Mouse (Mus musculus) CD4-positive, CD25-positive, alpha-beta regulatory T cell, adult 4 months (primary cell): ENCODE data around the gene Reps1. TPM values are rescaled to one million over a fixed set of nuclear protein-coding genes. Genes with fewer than 3 reads are reported as not detected.

Experiments
- ATAC-seq: one replicate; pipeline ENCODE4 v1.8.0; 2017
- polyA plus RNA-seq, 2 experiments: library from polyadenylated mRNA; unstranded; fragments of 100-300 nt; shearing (Covaris generic); gene quantifications; one replicate each; pipeline ENCODE4 v1.2.1; 2017

The Reps1 gene
- polyA plus RNA-seq, 2 experiments from 2014 or later = 34.9 to 39.9 TPM

- no peak for ATAC-seq
Measured at GRCm38 (mm10) chr10:18141389-18141788, 85.7 kb downstream of the Reps1 start.

- ATAC-seq = peak; percentile 96
Measured at GRCm38 (mm10) chr10:18142231-18142630, 86.6 kb downstream of the Reps1 start.

GRCm38 (mm10) chr10:18147224-18147623, 91.6 kb downstream of the Reps1 start:
- no peak for ATAC-seq

GRCm38 (mm10) chr10:18162435-18162971, 106.8 kb downstream of the Reps1 start:
- ATAC-seq = no peak

Other genes starting within 250 kb of the Reps1 start
- 10 to 100 TPM; 29.1 to 36.7 TPM for gene Heca, start 107.8 kb upstream of the Reps1 start, polyA plus RNA-seq
- 100 to 1,000 TPM; 346 to 495 TPM for gene Abracl, start 32.6 kb upstream of the Reps1 start, polyA plus RNA-seq
- 1 to 10 TPM; 1.2 to 1.7 TPM for gene Ect2l, start 155.0 kb downstream of the Reps1 start, polyA plus RNA-seq
- gene Ccdc28a, start 179.1 kb downstream of the Reps1 start, polyA plus RNA-seq = 10 to 100 TPM; 42.8 to 50.3 TPM